Mouse (Mus musculus) embryonic stem cell, embryonic (primary cell): Measurements from ENCODE around the gene Uba1.

Experiments used
- CTCF ChIA-PET, 4 experiments: fragments of 300-600 bp in 2 of 4; fragments of 350-600 bp in 2 of 4; sonication (Branson Sonifier 250); formaldehyde crosslinking; loops; one replicate each; lab custom pipeline; 2022; ENCODE audit warnings: inconsistent platforms in 2 of 4; lab: Charles Lee
- POLR2A ChIA-PET, 4 experiments: fragments of 300-600 bp in 2 of 4; fragments of 350-600 bp in 2 of 4; sonication (Branson Sonifier 250); formaldehyde crosslinking; loops; one replicate each; lab custom pipeline; 2022; ENCODE audit warnings: antibody characterized with exemption in 4 of 4, inconsistent platforms in 1 of 4; lab: Charles Lee

Uba1 gene

GRCm38 (mm10) chrX:20688615-20689014 lies 30.5 kb downstream of the Uba1 start:
- POLR2A ChIA-PET: interaction anchor here (0.6 to 10.1 kb wide), 38 partner anchors 9 to 961 kb away, joined by 3 to 125 read pairs (median 6); partner anchors contain the start of genes Ndufb11 (in 2 of the 4), Rbm10 (in 2 of the 4), Uba1 (in 2 of the 4) and Usp11 (in 2 of the 4)
- CTCF ChIA-PET: interaction anchor here in 1 of 4 experiments (1.1 kb wide), 1 partner anchor 27 kb away, joined by 3 read pairs; no protein-coding TSS in a partner anchor

- POLR2A ChIA-PET: interaction anchor here (0.5 to 10.1 kb wide), 8 partner anchors 9 to 143 kb away, joined by 3 to 125 read pairs (median 4); partner anchors contain the start of gene Usp11 (in 1 of the 4)
- CTCF ChIA-PET: no interaction called here
Measured at GRCm38 (mm10) chrX:20691566-20691965, 33.4 kb downstream of the Uba1 start.

GRCm38 (mm10) chrX:20692616-20693015 lies 34.5 kb downstream of the Uba1 start:
- ChIA-PET POLR2A (interaction anchor here in 3 of 4 experiments (0.7 to 10.1 kb wide), 10 partner anchors 8 to 100 kb away, joined by 3 to 125 read pairs (median 4); partner anchors contain the start of genes Usp11 (in 3 of the 3), Ndufb11 (in 1 of the 3) and Rbm10 (in 1 of the 3)), CTCF (no interaction called here)

GRCm38 (mm10) chrX:20695842-20696241 lies 37.7 kb downstream of the Uba1 start:
- POLR2A ChIA-PET: interaction anchor here in 2 of 4 experiments (1.3 to 9.4 kb wide), 3 partner anchors 6 to 11 kb away, joined by 3 to 125 read pairs (median 3); partner anchors contain the start of gene Cdk16 (in 1 of the 2)
- CTCF ChIA-PET: no interaction called here

- ChIA-PET POLR2A (interaction anchor here (0.5 to 9.4 kb wide), 19 partner anchors 8 to 172 kb away, joined by 3 to 125 read pairs (median 5); partner anchors contain the start of genes Cdk16 (in 3 of the 4), Ndufb11 (in 1 of the 4), Rbm10 (in 1 of the 4) and Uba1 (in 1 of the 4)), CTCF (interaction anchor here in 1 of 4 experiments (1.1 kb wide), 1 partner anchor 65 kb away, joined by 5 read pairs; no protein-coding TSS in a partner anchor)
Measured at GRCm38 (mm10) chrX:20703741-20704290, 45.7 kb downstream of the Uba1 start, which contains the start of gene Usp11. Gene Usp11 (plus strand): TSS chrX:20703906.

- ChIA-PET CTCF (interaction anchor here in 1 of 4 experiments (1.1 kb wide), 1 partner anchor 64 kb away, joined by 5 read pairs; no protein-coding TSS in a partner anchor), POLR2A (interaction anchor here (0.5 to 9.4 kb wide), 20 partner anchors 8 to 171 kb away, joined by 3 to 125 read pairs (median 5); partner anchors contain the start of genes Cdk16 (in 3 of the 4), Ndufb11 (in 1 of the 4), Rbm10 (in 1 of the 4) and Uba1 (in 1 of the 4))
Measured at GRCm38 (mm10) chrX:20704295-20705082, 46.4 kb downstream of the Uba1 start.

- POLR2A ChIA-PET: interaction anchor here (1.0 to 9.4 kb wide), 13 partner anchors 8 to 170 kb away, joined by 3 to 125 read pairs (median 9); partner anchors contain the start of genes Cdk16 (in 3 of the 4), Ndufb11 (in 1 of the 4) and Rbm10 (in 1 of the 4)
- CTCF ChIA-PET: interaction anchor here in 1 of 4 experiments (1.1 kb wide), 1 partner anchor 64 kb away, joined by 5 read pairs; no protein-coding TSS in a partner anchor
Measured at GRCm38 (mm10) chrX:20705083-20705402, 46.9 kb downstream of the Uba1 start.

- POLR2A ChIA-PET: no interaction called here
- CTCF ChIA-PET: no interaction called here
Measured at GRCm38 (mm10) chrX:20728681-20729080, 70.6 kb downstream of the Uba1 start.

- POLR2A ChIA-PET: interaction anchor here in 2 of 4 experiments (0.8 to 1.7 kb wide), 11 partner anchors 10 to 112 kb away, joined by 3 to 5 read pairs (median 4); partner anchors contain the start of genes Cdk16 (in 1 of the 2), Ndufb11 (in 1 of the 2) and Rbm10 (in 1 of the 2)
Measured at GRCm38 (mm10) chrX:20730048-20730447, 71.9 kb downstream of the Uba1 start.

More at GRCm38 (mm10) chrX:20730048-20730447, 71.9 kb downstream of the Uba1 start:
- CTCF ChIA-PET: interaction anchor here in 3 of 4 experiments (0.6 to 0.7 kb wide), 3 partner anchors 9 to 389 kb away, joined by 3 to 4 read pairs (median 4); no protein-coding TSS in a partner anchor
